Mouse (Mus musculus): Measurements from ENCODE around the gene Meiob.
A peak's percentile ranks its signal among the peaks of the same experiment; 100 is the strongest.

Gene Meiob

DNA sequence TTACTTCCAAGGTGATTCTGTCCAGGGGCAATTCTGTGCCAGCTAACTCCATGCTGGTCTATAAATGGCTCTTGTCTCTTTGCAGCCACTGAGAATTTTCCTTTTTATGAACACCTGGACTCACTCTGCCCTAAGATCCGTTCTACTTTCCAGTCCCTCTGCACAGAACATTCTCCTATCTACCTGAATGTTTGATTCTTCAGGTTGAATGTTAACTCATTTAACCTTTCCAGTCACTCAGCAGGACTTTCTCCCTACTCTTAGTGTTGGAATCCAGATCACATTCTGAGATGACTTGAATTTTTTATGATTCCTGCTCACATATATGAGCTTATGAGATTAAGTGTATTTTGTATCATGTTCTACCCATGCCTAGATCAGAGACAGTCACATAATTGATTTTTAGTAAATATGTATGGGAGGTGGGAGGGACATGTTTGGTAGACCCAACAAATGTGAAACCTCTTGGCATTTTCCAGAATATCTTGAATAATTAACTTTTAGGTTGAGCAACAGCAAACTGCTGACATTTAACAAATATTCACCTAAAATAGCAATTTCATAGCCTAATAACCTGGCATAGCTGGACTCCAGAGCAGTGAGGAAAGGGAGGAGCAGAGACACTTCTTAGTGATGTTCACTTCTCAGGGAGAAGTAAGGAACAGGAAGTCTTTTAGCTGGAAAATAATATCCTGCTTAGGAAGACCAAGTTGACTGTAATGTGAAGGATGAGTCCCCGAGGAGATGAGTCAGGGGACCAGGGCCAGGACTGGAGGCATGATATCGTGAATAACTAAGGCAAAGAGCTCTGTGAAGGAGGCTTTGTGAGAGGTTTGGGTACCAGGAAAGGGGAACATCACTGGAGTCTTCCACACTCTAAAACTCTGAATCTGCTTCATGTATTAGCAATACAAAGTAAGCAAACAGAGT, 17.5 kb downstream of the Meiob start:
- no peak for DNase-seq (ENCODE audit: extremely low spot score, low read depth, low spot score)

DNA sequence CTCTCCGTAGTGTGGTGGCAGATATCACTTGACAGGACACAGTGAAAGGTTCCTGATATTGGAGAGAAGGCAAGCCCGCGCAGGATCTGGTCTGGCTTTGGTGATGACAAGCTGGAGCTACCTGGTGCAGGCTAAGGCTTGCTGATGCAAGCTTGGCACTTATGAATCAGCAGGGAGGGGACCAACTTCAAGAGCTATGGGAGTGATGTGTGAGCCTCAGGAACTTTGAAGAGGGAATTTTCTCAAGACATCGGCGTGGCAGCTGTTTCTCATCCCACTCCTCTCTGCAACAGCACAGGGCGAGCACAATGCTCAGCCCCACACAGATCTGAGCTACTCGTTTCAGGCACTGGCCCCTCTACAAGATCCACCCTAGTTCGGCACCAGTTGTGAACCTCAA, 35.8 kb downstream of the Meiob start, which contains the start of gene Hagh:
Hagh (plus strand) TSS at position 302 of the 400 bp plus-strand sequence.
- DNase-seq (ENCODE audit: extremely low spot score, low read depth, low spot score), result no peak

DNA sequence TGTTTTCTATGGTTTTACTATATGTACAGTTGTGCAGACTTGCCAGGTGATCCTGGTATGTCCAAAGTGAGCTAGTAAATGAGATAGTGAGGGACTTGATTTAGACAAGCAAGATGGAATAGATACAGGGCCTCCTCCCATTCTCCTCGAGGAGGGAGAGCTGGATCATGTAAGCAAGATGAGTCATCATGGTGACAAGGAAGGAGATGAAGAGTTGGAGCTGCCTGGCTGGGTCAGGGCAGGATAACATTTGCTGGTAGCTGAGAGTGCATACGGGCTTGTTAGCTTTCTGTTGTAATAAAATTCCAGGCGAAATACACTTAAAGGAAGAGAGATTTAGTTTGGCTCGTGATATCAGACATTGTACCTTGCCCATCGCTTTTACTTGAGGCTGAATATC, 36.3 kb downstream of the Meiob start:
- DNase-seq (ENCODE audit: extremely low spot score, low read depth, low spot score), result no peak

DNA sequence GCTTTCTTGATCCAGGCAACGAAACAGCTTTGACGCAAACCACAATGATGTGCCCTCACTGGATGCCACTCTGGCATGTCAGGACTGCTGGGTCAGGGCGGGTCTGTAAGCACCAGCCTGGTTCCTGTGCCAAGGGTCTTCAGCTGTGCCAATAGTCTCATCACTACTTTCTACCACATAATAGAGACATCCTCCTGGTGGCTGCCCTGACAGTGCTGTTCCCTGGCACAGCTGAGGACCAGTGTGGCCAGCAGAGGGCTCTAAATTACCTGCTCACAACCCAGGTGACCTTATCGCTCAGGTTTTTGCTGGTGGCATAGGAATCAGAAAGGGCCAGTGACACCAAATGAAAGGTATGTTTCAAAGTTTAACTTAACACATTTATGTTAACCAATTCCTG, 37.0 kb downstream of the Meiob start:
- DNase-seq (ENCODE audit: extremely low spot score, low read depth, low spot score), result no peak

DNA sequence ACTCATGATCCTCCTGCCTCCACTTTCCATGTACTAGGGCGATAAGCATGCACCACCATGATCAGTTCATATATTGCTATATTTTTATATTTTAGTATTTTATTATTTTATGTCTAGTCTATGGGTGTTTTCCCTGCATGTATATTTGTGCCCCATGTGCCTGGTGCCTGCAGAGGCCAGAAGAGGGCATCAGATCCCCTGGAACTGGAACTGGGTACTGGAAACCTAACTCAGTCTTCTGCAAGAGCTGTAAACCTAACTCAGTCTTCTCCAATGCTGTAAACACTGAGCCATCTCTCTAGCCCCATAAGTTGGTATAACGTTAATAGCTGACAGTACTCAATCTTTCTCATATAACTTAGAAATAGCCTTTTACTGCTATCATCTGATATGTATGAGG, 38.5 kb downstream of the Meiob start:
- DNase-seq (ENCODE audit: extremely low spot score, low read depth, low spot score), result no peak

DNA sequence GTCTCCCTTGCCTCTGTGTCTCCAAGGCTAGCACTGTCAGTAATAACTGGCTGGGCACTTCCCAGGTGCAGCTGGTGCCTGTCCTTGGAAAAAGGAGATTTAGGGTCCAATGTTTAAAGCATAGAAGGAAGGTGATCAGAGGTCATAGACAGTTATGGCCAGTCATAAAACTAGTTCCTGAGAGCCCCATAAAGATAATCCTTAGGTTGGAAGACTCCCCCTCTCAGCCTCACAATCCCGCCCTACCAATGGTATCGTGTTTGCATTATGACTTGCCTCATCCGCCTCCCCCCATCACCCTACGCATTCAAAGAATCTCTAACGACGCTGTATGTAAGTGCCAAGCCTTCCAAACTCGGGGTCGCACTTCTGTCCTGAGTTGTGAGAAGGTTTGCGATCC, 40.4 kb downstream of the Meiob start:
- DNase-seq (ENCODE audit: extremely low spot score, low read depth, low spot score), result no peak

DNA sequence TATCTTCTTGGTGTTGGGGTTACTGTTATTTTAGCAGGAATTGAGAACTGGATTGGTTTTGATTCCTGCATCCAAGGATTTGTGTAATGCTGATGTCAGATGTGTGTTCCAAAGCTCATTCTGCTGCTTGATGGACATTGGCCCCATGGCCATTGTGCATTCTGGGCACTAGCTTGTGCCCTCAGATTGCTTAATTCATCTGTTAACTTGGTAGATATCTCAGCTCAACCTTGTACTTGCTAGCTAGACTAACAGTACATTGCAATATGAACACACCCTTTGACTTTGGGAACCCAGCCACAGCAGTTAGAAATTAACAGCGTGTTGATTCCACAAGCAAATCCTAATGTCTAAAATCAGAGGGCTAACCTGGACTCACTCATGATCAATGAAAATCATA, 43.3 kb downstream of the Meiob start:
- DNase-seq (ENCODE audit: extremely low spot score, low read depth, low spot score), result no peak

DNA sequence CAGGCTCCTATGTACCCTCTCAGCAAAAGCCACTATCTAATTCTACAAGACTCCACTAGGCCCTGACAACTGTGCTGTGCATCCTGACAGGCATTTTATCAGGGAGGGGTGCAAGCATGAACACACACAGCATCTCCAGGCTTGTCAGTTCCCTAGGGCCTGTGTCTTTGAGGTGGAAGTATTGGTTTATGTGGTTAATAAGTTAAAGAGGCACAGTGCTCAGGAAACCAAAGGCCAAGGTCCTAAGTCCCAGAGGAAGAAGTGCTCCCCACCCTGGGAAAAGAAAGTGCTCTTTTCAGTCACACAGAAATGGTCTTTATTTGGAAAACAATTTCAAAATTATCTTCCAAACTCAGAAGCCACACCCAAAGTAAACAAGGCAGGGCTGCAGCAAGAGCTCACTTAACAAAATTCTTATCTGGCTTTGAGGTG, 44.5 kb downstream of the Meiob start:
- DNase-seq (ENCODE audit: extremely low spot score, low read depth, low spot score), result no peak

DNA sequence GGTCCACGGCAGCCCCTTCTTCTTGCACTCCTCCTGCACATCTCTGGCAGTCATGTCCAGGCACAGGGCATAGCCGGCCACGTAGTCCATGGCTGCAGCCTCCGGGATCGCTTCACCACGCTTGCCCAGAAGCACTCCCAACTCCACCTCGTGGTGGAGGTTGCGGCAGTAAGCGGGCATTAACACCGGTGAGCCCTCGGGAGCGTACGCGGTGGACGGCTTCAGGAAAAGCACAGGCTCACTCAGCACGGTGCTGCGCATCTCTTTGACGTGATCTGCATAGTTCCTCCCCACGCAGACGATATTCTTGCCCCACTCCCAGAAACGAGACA, 45.6 kb downstream of the Meiob start:
- DNase-seq (ENCODE audit: extremely low spot score, low read depth, low spot score), result no peak

DNA sequence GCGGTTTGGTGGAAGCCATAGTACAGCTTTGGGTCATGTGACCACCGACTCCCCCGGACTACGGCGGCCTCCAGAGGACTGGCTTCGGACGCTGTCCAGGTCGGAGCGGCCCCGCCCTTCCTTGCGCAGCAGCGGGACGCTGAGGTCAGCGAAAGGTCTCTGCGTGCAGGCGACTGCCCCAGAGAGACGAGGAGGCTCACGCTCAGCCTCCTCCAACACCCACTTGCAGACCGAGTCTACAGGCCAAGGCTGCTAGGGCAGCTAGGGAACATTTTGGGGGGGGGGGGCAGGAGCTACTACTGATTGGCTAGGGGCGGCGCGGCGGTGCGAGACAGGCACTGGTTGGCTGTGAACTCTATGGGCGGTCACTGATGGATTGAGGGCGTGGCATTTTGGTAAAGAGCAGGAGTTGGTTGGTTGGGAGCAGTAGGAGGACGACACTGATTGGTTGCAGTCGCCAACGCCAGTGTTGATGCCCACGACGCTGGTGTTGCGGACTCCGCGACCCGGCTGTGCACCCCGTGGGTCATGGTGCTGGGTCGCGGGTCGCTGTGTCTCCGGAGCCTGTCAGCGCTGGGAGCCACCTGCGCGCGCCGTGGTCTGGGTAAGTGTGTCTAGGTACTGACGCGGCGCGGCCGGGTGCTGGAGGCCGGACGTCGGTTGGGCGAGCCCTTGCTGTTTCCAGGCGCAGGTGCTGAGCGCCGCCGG, 46.1 kb downstream of the Meiob start, which contains the start of gene Fahd1:
Fahd1 (minus strand) TSS at position 300 of the 708 bp plus-strand sequence.
- DNase-seq (ENCODE audit: extremely low spot score, low read depth, low spot score), result peak; percentile 94

DNA sequence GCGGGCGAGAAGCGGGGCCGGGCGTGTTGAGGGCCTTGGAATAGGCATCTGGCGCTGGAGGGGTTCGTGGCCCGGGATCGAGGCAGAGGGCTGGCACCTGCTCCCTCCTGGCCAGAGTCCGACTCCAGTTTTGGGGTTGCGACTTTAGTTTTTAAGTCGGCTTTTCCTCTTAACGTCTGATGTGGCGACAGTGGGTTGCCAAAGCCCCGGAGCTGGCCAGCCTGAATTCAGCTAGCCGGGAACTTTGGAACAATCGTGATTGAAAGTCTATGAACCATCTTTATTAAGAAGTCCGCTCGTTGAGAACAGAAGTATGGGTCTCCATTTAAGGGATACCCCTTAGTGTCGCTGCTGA, 46.7 kb downstream of the Meiob start:
- DNase-seq (ENCODE audit: extremely low spot score, low read depth, low spot score), result no peak

DNA sequence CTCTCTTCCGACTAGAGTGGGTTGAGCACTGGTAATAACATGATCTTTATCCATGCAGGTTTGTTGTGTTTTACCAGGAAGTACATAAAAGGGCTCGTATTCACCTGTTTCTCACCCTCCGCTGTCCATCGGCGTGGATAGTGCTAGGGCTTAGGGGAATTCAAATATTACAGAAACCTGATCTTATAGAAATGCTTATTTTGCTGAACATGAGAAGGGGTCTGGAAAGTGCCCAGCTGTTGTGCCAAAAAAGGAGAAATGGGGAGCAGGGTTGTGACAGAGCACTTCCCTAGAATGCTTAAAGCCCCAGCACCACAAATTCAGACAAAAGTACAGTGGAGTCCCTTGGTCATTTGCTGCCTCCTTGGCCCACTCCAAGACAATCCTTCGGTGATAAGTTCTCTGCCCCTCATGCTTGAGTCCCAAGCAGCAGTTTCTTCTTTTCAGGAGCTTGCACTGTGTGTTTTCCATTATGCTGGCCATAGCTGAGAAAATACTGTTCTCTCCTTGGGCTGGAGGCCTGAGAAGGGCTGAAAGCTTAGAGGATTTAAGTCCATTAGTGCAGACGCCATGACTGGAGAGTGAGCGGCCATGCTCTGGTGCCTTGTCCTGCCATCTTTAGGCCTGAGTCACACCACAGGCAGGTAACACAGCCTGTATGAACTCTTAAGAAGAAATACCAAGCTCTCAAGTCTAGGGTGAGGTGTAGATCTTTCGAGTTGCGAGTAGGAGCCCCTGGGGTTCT, 47.5 kb downstream of the Meiob start:
- no peak for DNase-seq (ENCODE audit: extremely low spot score, low read depth, low spot score)

DNA sequence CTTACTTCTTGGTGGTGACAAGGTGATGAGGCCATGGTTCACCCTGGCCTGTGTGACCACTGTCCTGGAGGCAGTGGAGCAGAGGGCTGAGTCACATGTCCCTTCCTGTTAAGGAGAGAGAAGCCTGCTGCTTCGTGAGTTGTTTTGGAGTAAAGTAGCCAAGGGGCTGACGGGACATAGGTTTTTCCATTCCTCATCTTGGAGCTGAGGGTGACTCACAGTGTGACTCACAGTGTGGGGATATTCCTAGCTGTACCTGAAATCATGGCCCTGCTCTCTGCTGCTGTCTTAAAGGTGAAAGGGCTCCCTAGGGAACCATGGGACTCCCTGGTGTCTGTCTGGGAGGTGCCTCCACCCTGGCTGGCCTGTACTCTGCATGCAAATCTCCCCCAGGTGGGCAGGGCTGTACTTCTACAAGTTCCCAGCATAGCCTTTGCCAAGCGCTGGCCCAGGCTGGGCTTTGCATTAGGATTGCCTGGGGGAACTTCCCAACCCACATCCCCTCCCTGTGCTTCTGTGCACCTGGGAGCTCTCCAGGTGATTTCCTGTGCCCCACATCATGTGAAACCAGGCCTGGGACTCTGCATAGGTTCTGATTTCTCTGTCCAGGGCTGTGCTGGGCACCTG, 51.9 kb downstream of the Meiob start:
- no peak for DNase-seq (ENCODE audit: extremely low spot score, low read depth, low spot score)

DNA sequence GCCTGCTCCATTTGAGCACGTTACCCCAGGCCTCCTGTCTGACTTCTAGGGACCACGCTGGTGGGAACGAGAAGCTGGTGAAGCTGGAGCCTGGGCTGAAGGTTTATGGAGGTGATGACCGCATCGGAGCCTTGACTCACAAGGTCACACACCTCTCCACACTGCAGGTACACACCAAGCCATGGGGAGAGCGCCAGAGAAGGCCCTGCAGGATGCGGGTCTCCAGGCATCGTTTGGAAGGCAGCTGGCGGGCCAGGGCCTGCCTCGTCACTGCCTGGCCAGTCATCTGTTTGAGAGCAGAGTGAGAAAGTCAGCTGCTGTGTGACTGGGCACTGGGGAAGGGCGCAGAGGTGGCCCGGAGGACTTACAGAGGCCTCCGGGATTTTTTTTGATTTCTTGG, 52.5 kb downstream of the Meiob start:
- no peak for DNase-seq (ENCODE audit: extremely low spot score, low read depth, low spot score)

DNA sequence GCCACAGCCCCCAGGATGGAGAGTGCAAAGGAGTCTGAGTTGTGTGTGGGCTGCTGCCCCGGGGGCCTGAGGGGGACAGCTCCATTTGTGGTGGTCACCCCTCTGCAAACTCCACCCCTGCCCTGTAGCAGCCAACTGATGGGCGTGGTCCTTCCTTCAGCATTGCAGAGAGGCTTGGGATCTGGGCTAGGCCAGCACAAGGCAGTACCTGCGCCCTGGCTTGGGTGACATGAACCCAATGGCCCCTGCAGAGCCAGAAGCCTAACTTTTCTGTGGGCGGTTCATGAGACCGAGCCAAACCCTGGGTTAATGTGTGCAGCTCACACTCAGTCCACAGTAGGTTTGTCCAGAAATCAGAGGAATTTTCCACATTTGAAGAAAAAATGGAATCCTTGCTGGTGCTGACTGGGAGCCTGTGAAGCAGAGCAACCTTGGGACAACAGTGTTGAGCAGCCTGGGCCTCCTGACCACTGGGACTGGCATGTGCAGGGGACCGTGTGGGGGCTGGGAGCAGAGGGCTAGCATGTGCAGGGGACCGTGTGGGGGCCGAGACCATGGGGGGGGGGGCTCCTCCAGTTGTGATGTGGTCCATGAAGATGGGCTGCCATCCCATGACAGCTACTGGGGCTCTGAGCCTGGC, 53.9 kb downstream of the Meiob start:
- DNase-seq (ENCODE audit: extremely low spot score, low read depth, low spot score), result no peak

DNA sequence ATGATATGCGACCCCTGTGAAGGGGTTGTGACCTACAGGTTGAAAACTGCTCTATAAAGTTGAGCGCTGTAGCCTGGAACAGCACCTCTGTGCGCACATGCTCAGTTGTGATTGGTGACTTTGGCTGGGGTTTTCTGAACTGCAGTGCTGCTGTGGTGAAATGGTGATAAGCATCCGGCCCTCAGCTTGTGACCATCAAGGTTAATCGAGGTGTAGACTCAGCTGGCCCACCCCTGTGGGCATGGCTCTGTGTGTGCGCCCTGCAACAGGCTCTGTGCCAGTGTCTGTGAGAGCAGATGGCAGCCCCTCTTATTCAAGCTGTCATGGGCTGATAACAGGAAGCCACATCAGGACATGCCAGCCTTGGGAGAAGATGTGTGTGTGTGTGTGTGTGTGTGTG, 54.9 kb downstream of the Meiob start:
- no peak for DNase-seq (ENCODE audit: extremely low spot score, low read depth, low spot score)

DNA sequence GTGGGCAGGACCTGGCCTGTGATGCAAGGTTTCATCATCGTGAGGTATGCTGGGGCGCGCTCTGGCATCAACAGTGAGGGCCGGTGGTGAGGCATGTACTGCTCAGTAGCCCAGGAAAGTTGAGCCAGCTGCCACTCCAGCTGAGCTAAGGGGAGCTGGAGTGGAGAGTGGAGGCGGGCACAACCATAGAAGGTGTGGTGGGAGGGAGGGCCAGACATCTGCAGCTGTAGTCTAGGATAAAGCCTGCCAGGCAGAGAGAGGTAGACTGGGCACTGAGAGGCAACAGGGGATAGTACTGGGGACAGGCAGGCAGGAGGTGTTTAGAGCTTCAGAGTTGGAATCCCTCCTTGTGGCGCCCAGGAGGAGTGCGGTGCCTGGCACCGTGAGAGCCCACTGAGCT, 56.0 kb downstream of the Meiob start:
- DNase-seq (ENCODE audit: extremely low spot score, low read depth, low spot score), result no peak

DNA sequence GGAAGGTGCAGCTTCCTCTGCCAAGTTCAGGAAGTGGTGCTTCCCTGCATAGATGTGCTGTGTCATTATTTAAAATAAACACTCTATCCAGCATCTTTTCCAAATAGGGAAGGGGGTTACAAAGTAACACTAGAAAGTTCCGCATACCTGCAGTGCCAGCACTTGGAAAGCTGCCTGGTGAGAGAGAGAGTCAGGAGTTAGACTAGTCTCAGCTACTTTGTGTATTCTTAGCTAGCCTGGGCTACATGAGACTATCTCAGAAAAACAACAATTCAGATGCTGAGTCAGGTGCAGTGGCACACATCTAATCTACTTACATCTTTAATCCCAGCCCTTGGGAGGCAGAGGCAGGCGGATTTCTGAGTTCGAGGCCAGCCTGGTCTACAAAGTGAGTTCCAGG, 57.7 kb downstream of the Meiob start:
- DNase-seq (ENCODE audit: extremely low spot score, low read depth, low spot score), result no peak

DNA sequence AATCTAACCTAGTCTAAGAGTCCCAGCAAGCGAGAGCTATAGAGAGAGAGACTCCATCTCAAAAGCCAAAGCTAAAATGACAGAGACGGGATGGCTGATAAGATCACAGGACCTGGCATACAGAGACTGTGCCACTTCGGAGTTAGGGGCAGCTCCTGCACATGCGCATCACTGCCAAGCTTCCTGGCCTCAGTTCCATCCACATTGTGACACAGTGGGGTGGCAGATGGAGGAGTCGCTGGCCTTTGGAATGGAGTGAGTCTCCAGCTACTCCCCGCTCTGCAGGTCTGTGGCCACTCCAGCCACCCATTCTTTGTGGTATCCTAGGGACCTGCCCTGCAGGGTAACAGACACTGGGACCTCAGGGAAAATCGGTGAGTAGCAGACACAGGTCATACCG, 61.7 kb downstream of the Meiob start, which contains the start of gene Igfals:
Igfals (plus strand) TSS at position 222 of the 400 bp plus-strand sequence.
- no peak for DNase-seq (ENCODE audit: extremely low spot score, low read depth, low spot score)

DNA sequence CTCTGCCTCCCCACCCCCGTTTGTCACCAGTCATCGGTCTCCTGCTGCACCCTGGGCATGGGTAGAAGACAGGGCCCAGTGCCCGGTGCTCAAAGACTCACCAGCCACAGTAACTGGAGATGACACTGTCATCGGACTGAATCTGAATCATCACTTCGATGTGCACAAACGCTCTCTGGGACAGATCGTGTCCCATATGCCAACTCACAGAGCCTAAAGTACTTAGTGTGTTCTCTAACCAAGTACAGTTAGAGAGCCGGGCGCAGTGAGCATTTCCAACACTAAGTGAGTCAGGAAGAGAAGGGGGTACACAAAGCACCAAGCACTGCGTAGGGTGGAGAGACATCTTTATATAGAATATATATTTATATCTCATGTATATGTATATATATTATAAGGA, 63.8 kb downstream of the Meiob start:
- no peak for DNase-seq (ENCODE audit: extremely low spot score, low read depth, low spot score)
